Mouse (Mus musculus): Measurements from ENCODE around the gene As3mt. TPM values are rescaled to one million over a fixed set of nuclear protein-coding genes. Genes with fewer than 3 reads are reported as not detected.

As3mt gene
- polyA plus RNA-seq, 1 experiment from 2014 or later, result 27.6 TPM

DNA sequence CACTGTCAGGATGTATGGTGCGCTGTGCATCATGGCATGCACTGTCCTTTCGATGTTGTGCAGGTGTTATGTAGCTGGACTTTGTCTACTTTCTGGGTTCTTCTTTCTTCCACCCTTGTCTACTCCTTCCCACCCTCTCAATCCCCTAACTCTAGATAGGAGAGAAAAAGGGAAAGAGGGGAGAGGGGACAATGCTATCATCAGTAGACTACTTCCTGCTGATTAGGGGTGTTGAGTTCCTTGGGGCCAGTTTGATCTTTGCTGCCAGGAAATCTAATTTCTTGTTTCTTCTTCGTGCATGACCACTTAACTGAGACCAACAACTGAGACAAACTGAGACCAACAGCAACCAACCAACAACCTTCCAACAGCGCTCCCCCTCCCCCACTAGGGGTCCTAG is 3.4 kb downstream of the As3mt start:
- no peak overlapping the region for H3K9ac ChIP-seq (replicated peaks; ENCODE audit: low read depth)
- DNase-seq (ENCODE audit: low spot score) (no peak), ATAC-seq (no peak)
- no peak overlapping the region for H3K4me3 ChIP-seq (ENCODE audit: low read depth, low read length)
- TF ChIP-seq CTCF (IDR thresholded peaks at IDR 0.05) (no peak), EP300 (IDR thresholded peaks at IDR 0.05) (no peak)
- H3K27me3 ChIP-seq (replicated peaks; ENCODE audit: insufficient read depth, low read length), result no peaks in the 10 kb centered on the region
- WGBS, result 88% methylated on average over 4 of the region's 4 CpGs
- no peak overlapping the region for H3K27ac ChIP-seq (ENCODE audit: low read length)
- H3K36me3 ChIP-seq (ENCODE audit: insufficient read depth, low read length), result 0 out of 2 replicates have a peak, but pooled peaks cover 4% of the 10 kb centered on the region
- no peaks in the 10 kb centered on the region for H3K9me3 ChIP-seq (ENCODE audit: low read length)
- H3K4me2 ChIP-seq (replicated peaks; ENCODE audit: low read depth, low read length), result no peak overlapping the region
- H3K4me1 ChIP-seq (ENCODE audit: insufficient read depth, low read depth, low read length), result peaks cover 4% of the 10 kb centered on the region; the same call in 1 of the 2 replicates

GRCm38 (mm10) chr19:46714234-46714633 is 7.0 kb downstream of the As3mt start:
- no peak overlapping the region for H3K9ac ChIP-seq (replicated peaks; ENCODE audit: low read depth)
- H3K27ac ChIP-seq (ENCODE audit: low read length), result no peak overlapping the region
- no peak for ATAC-seq
- no peak for DNase-seq (ENCODE audit: low spot score)
- no peaks in the 10 kb centered on the region for H3K4me1 ChIP-seq (ENCODE audit: insufficient read depth, low read depth, low read length)
- no peak overlapping the region for H3K4me3 ChIP-seq (ENCODE audit: low read depth, low read length)
- H3K9me3 ChIP-seq (ENCODE audit: low read length), result no peaks in the 10 kb centered on the region
- no peaks in the 10 kb centered on the region for H3K27me3 ChIP-seq (replicated peaks; ENCODE audit: insufficient read depth, low read length)
- WGBS, result 67% methylated on average over 8 of the region's 8 CpGs
- H3K36me3 ChIP-seq (ENCODE audit: insufficient read depth, low read length), result peaks cover 8% of the 10 kb centered on the region; the same call in 1 of the 2 replicates
- H3K4me2 ChIP-seq (replicated peaks; ENCODE audit: low read depth, low read length), result no peak overlapping the region
- no peak for TF ChIP-seq EP300 (IDR thresholded peaks at IDR 0.05)
- TF ChIP-seq CTCF (IDR thresholded peaks at IDR 0.05), result no peak

DNA sequence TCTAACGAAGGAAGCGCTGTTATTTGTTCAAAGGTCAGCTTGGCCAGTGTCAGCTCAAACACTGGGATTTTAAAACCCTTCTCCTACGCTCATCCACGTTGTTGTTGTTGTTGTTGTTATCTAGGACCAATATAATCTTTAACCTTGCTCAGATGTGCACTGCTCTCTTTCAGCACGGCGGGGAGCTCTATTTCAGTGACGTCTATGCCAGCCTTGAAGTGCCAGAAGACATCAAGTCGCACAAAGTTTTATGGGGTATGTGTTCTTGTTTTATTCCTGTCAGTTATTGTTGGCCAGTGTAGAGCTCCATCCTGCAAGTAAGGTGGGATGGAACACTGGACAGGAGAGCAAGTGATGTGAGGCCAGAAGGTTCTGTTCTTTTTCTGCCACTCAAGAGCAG is 7.8 kb downstream of the As3mt start:
- DNase-seq (ENCODE audit: low spot score) (no peak), ATAC-seq (no peak)
- TF ChIP-seq CTCF (IDR thresholded peaks at IDR 0.05) (no peak), EP300 (IDR thresholded peaks at IDR 0.05) (no peak)
- Histone ChIP-seq H3K9me3 (ENCODE audit: low read length) (no peaks in the 10 kb centered on the region), H3K4me3 (ENCODE audit: low read depth, low read length) (no peak overlapping the region), H3K27me3 (replicated peaks; ENCODE audit: insufficient read depth, low read length) (no peaks in the 10 kb centered on the region), H3K4me1 (ENCODE audit: insufficient read depth, low read depth, low read length) (no peaks in the 10 kb centered on the region), H3K9ac (replicated peaks; ENCODE audit: low read depth) (no peak overlapping the region), H3K27ac (ENCODE audit: low read length) (no peak overlapping the region), H3K36me3 (ENCODE audit: insufficient read depth, low read length) (peaks cover 8% of the 10 kb centered on the region; the same call in 1 of the 2 replicates), H3K4me2 (replicated peaks; ENCODE audit: low read depth, low read length) (no peak overlapping the region)
- 89% methylated on average over 8 of the region's 8 CpGs for WGBS

DNA sequence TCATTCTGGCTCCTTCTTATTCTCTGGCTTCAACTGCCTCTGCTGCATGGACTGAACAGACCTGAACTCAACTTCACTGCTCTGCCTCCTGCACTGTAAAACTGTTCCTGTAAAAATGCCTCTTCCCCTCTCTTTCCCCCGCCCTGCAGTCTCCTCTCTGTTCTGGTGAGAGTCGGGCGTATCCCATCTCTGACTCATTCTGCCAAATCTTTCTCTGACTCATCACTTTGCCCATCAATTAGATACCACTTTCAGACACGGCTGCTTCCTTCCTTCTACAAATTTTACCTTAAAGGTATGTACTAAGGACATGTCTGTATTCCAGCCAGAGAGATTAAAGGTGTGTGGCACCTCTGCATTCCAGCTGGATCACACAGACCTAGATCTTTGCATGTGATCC is 10.9 kb downstream of the As3mt start:
- ATAC-seq, result no peak
- no peak overlapping the region for H3K9ac ChIP-seq (replicated peaks; ENCODE audit: low read depth)
- no peaks in the 10 kb centered on the region for H3K27me3 ChIP-seq (replicated peaks; ENCODE audit: insufficient read depth, low read length)
- H3K36me3 ChIP-seq (ENCODE audit: insufficient read depth, low read length), result peaks cover 4% of the 10 kb centered on the region; the same call in 1 of the 2 replicates
- H3K27ac ChIP-seq (ENCODE audit: low read length), result no peak overlapping the region
- no peaks in the 10 kb centered on the region for H3K4me1 ChIP-seq (ENCODE audit: insufficient read depth, low read depth, low read length)
- no peak overlapping the region for H3K4me2 ChIP-seq (replicated peaks; ENCODE audit: low read depth, low read length)
- TF ChIP-seq CTCF (IDR thresholded peaks at IDR 0.05), result no peak
- no peak overlapping the region for H3K4me3 ChIP-seq (ENCODE audit: low read depth, low read length)
- no peak for DNase-seq (ENCODE audit: low spot score)
- WGBS, result 69% methylated on average over 4 of the region's 4 CpGs
- no peaks in the 10 kb centered on the region for H3K9me3 ChIP-seq (ENCODE audit: low read length)

DNA sequence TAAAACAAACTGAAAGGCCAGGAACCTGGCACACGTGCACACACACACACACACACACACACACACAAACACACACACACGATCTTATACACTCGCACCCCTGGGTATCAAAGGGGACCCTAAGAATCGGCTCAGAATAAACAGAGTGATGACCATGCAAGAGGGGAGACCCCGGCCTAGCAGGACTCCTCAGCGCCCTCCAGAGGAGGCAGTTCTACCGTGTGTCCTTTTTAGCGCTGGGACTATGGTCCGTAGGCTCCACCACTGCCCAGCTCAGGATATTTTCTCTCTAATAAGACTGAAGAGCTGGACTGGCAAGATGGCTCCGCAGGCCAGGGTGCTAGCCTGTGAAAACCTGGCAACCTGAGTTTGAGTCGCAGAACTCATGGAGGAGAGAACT is 17.2 kb downstream of the As3mt start:
- H3K9ac ChIP-seq (replicated peaks; ENCODE audit: low read depth), result no peak overlapping the region
- H3K4me1 ChIP-seq (ENCODE audit: insufficient read depth, low read depth, low read length), result no peaks in the 10 kb centered on the region
- no peak for TF ChIP-seq CTCF (IDR thresholded peaks at IDR 0.05)
- no peak for TF ChIP-seq EP300 (IDR thresholded peaks at IDR 0.05)
- WGBS, result 67% methylated on average over 11 of the region's 11 CpGs
- H3K27me3 ChIP-seq (replicated peaks; ENCODE audit: insufficient read depth, low read length), result no peaks in the 10 kb centered on the region
- 0 out of 2 replicates have a peak, but pooled peaks cover 7% of the 10 kb centered on the region for H3K36me3 ChIP-seq (ENCODE audit: insufficient read depth, low read length)
- no peak for ATAC-seq
- no peak overlapping the region for H3K4me3 ChIP-seq (ENCODE audit: low read depth, low read length)
- no peak overlapping the region for H3K4me2 ChIP-seq (replicated peaks; ENCODE audit: low read depth, low read length)
- no peak for DNase-seq (ENCODE audit: low spot score)
- H3K27ac ChIP-seq (ENCODE audit: low read length), result no peak overlapping the region
- H3K9me3 ChIP-seq (ENCODE audit: low read length), result no peaks in the 10 kb centered on the region

DNA sequence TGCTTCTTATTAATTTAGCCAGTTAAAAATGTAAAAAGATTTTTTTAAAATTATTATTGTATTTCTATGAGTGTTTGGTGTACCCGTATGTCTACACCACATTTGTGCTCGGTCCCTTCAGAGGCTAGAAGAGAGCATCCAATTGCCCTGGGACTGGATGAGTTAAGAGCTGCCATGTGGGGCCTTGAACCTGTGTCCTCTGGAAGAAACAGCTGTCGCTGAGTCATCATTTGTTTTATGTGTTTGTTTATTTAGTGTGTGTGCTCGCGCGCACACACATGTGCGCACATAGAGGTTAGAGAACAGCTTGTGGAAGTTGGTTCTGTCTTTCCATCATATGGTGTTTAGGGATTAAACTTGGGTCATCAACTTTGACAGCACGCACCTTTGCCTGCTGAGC is 18.9 kb downstream of the As3mt start:
- Histone ChIP-seq H3K36me3 (ENCODE audit: insufficient read depth, low read length) (0 out of 2 replicates have a peak, but pooled peaks cover 7% of the 10 kb centered on the region), H3K4me3 (ENCODE audit: low read depth, low read length) (no peak overlapping the region), H3K27me3 (replicated peaks; ENCODE audit: insufficient read depth, low read length) (no peaks in the 10 kb centered on the region), H3K27ac (ENCODE audit: low read length) (no peak overlapping the region), H3K4me2 (replicated peaks; ENCODE audit: low read depth, low read length) (no peak overlapping the region), H3K9ac (replicated peaks; ENCODE audit: low read depth) (no peak overlapping the region), H3K9me3 (ENCODE audit: low read length) (no peaks in the 10 kb centered on the region), H3K4me1 (ENCODE audit: insufficient read depth, low read depth, low read length) (no peaks in the 10 kb centered on the region)
- ATAC-seq (no peak), DNase-seq (ENCODE audit: low spot score) (no peak)
- TF ChIP-seq CTCF (IDR thresholded peaks at IDR 0.05) (no peak), EP300 (IDR thresholded peaks at IDR 0.05) (no peak)
- WGBS, result 96% methylated on average over 8 of the region's 8 CpGs
